Mouse (Mus musculus): ENCODE measurements around the gene Thtpa. TPM values are rescaled to one million over a fixed set of nuclear protein-coding genes. Genes with fewer than 3 reads are reported as not detected.
A peak's percentile ranks its signal among the peaks of the same experiment; 100 is the strongest.

The Thtpa gene
- polyA plus RNA-seq, 1 experiment from 2014 or later = 19.8 TPM

DNA sequence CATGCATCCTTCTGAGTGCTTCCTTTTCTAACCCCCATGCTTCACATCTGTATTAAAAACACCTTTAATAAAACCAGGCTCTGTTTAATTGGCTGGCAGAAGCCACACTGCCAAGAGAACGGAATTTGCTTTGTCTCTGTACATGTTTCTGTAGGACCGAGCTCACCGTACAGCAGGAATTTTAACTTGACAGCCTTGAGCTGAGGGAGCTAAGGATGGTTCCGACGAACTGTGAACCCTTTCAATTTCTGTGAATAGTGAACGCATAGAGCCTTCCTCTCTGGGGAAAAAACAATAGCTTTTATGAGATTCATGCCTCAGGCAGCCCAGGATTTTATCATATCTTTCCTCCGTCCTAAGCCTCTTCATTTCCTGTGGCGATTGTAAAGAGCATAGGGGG is 27.8 kb downstream of the Thtpa start:
- 37% methylated on average over 8 of the region's 8 CpGs for WGBS
- Histone ChIP-seq H3K4me2 (replicated peaks; ENCODE audit: low read depth, low read length) (peak overlapping the region; percentile 17; the same call in 1 of the 2 replicates), H3K36me3 (ENCODE audit: control insufficient read depth, insufficient read depth, low read length) (no peaks in the 10 kb centered on the region), H3K4me1 (ENCODE audit: control insufficient read depth, insufficient read depth, low read length) (no peaks in the 10 kb centered on the region; the same call in 1 of the 2 replicates), H3K27ac (ENCODE audit: low read length) (no peak overlapping the region), H3K9me3 (ENCODE audit: control insufficient read depth, low read depth, low read length) (no peaks in the 10 kb centered on the region), H3K27me3 (ENCODE audit: control insufficient read depth, insufficient read depth, low read length) (no peaks in the 10 kb centered on the region), H3K4me3 (ENCODE audit: low read depth, low read length) (no peak overlapping the region), H3K9ac (replicated peaks; ENCODE audit: low read depth, low read length) (no peak overlapping the region)
- no peak for ATAC-seq (ENCODE audit: insufficient number of reproducible peaks, insufficient read depth, low FRiP score, low read depth)

- no peak overlapping the region for H3K4me3 ChIP-seq (ENCODE audit: low read depth, low read length)
- no peak overlapping the region for H3K27ac ChIP-seq (ENCODE audit: low read length)
- H3K36me3 ChIP-seq (ENCODE audit: control insufficient read depth, insufficient read depth, low read length) = no peaks in the 10 kb centered on the region
- H3K27me3 ChIP-seq (ENCODE audit: control insufficient read depth, insufficient read depth, low read length) = no peaks in the 10 kb centered on the region
- no peaks in the 10 kb centered on the region for H3K9me3 ChIP-seq (ENCODE audit: control insufficient read depth, low read depth, low read length)
- H3K9ac ChIP-seq (replicated peaks; ENCODE audit: low read depth, low read length) = no peak overlapping the region
- H3K4me2 ChIP-seq (replicated peaks; ENCODE audit: low read depth, low read length) = no peak overlapping the region
- no peaks in the 10 kb centered on the region; the same call in 1 of the 2 replicates for H3K4me1 ChIP-seq (ENCODE audit: control insufficient read depth, insufficient read depth, low read length)
- ATAC-seq (ENCODE audit: insufficient number of reproducible peaks, insufficient read depth, low FRiP score, low read depth) = no peak
- WGBS = 84% methylated on average over 5 of the region's 5 CpGs
Observed at GRCm38 (mm10) chr14:55125711-55126110, 31.1 kb downstream of the Thtpa start.

GRCm38 (mm10) chr14:55126521-55126920 is 31.9 kb downstream of the Thtpa start:
- Histone ChIP-seq H3K9me3 (ENCODE audit: control insufficient read depth, low read depth, low read length) (no peaks in the 10 kb centered on the region), H3K4me3 (ENCODE audit: low read depth, low read length) (no peak overlapping the region), H3K9ac (replicated peaks; ENCODE audit: low read depth, low read length) (no peak overlapping the region), H3K4me2 (replicated peaks; ENCODE audit: low read depth, low read length) (no peak overlapping the region), H3K27me3 (ENCODE audit: control insufficient read depth, insufficient read depth, low read length) (no peaks in the 10 kb centered on the region), H3K27ac (ENCODE audit: low read length) (no peak overlapping the region), H3K36me3 (ENCODE audit: control insufficient read depth, insufficient read depth, low read length) (no peaks in the 10 kb centered on the region), H3K4me1 (ENCODE audit: control insufficient read depth, insufficient read depth, low read length) (no peaks in the 10 kb centered on the region; the same call in 1 of the 2 replicates)
- WGBS = 79% methylated on average over 7 of the region's 7 CpGs
- ATAC-seq (ENCODE audit: insufficient number of reproducible peaks, insufficient read depth, low FRiP score, low read depth) = no peak

GRCm38 (mm10) chr14:55135676-55136075 is 41.1 kb downstream of the Thtpa start:
- Histone ChIP-seq H3K9me3 (ENCODE audit: control insufficient read depth, low read depth, low read length) (no peaks in the 10 kb centered on the region), H3K4me3 (ENCODE audit: low read depth, low read length) (no peak overlapping the region), H3K27me3 (ENCODE audit: control insufficient read depth, insufficient read depth, low read length) (no peaks in the 10 kb centered on the region), H3K4me1 (ENCODE audit: control insufficient read depth, insufficient read depth, low read length) (no peaks in the 10 kb centered on the region), H3K36me3 (ENCODE audit: control insufficient read depth, insufficient read depth, low read length) (no peaks in the 10 kb centered on the region), H3K27ac (ENCODE audit: low read length) (no peak overlapping the region), H3K9ac (replicated peaks; ENCODE audit: low read depth, low read length) (no peak overlapping the region), H3K4me2 (replicated peaks; ENCODE audit: low read depth, low read length) (no peak overlapping the region)
- no peak for ATAC-seq (ENCODE audit: insufficient number of reproducible peaks, insufficient read depth, low FRiP score, low read depth)
- 75% methylated on average over 8 of the region's 8 CpGs for WGBS

DNA sequence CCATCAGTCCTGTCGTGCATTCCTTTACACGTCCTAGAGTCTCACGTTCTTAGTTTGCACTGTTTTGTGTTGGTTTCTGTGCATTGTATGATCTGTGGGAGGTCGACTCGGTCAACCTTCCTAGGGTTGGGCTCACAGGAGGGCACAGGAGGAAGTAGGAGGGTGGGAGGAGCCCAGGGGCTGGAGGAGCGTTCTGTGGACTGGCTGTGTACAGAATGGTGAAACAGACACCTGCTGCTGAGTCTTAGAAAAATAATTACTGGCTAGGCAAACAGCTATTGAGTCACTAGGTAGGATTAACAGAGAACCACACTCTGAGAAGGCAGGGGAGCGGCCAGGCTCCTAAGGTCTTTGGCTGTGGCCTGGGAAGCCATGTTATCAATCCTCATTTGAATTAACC is 44.7 kb downstream of the Thtpa start:
- peak; percentile 77 for ATAC-seq (ENCODE audit: insufficient number of reproducible peaks, insufficient read depth, low FRiP score, low read depth)
- H3K4me3 ChIP-seq (ENCODE audit: low read depth, low read length) = no peak overlapping the region
- no peak overlapping the region for H3K4me2 ChIP-seq (replicated peaks; ENCODE audit: low read depth, low read length)
- 41% methylated on average over 7 of the region's 7 CpGs for WGBS
- no peaks in the 10 kb centered on the region for H3K9me3 ChIP-seq (ENCODE audit: control insufficient read depth, low read depth, low read length)
- no peaks in the 10 kb centered on the region for H3K27me3 ChIP-seq (ENCODE audit: control insufficient read depth, insufficient read depth, low read length)
- no peaks in the 10 kb centered on the region for H3K4me1 ChIP-seq (ENCODE audit: control insufficient read depth, insufficient read depth, low read length)
- no peaks in the 10 kb centered on the region for H3K36me3 ChIP-seq (ENCODE audit: control insufficient read depth, insufficient read depth, low read length)
- peak overlapping the region; percentile 63; the same call in 1 of the 2 replicates for H3K27ac ChIP-seq (ENCODE audit: low read length)
- no peak overlapping the region for H3K9ac ChIP-seq (replicated peaks; ENCODE audit: low read depth, low read length)

DNA sequence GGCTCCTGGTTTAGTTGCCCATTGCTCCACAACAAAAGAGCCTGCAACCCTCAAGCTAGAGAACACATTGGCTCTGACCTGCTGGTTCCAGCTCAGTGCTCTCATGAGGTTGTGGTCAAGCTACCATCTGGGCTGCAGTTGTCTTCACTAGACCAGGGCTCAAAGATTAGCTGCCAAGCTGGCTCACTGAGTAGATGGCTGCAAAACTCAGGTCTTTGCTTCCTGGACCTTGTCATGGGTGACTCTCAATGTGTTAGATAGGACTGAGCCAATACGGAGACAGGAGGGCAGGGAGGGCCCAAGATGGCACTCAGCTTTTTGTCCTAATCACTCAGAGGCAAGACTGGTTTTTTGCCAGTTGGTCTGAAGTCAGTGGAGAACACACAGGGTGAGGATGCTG is 51.7 kb downstream of the Thtpa start:
- no peaks in the 10 kb centered on the region for H3K27me3 ChIP-seq (ENCODE audit: control insufficient read depth, insufficient read depth, low read length)
- 90% methylated on average over 1 of the region's 1 CpGs for WGBS

GRCm38 (mm10) chr14:55146829-55147401 is 52.3 kb downstream of the Thtpa start:
- no peak for ATAC-seq (ENCODE audit: insufficient number of reproducible peaks, insufficient read depth, low FRiP score, low read depth)
- Histone ChIP-seq H3K9me3 (ENCODE audit: control insufficient read depth, low read depth, low read length) (no peaks in the 10 kb centered on the region), H3K36me3 (ENCODE audit: control insufficient read depth, insufficient read depth, low read length) (no peaks in the 10 kb centered on the region), H3K4me3 (ENCODE audit: low read depth, low read length) (no peak overlapping the region), H3K27ac (ENCODE audit: low read length) (no peak overlapping the region), H3K4me2 (replicated peaks; ENCODE audit: low read depth, low read length) (no peak overlapping the region), H3K9ac (replicated peaks; ENCODE audit: low read depth, low read length) (no peak overlapping the region), H3K4me1 (ENCODE audit: control insufficient read depth, insufficient read depth, low read length) (no peaks in the 10 kb centered on the region), H3K27me3 (ENCODE audit: control insufficient read depth, insufficient read depth, low read length) (no peaks in the 10 kb centered on the region)
- WGBS = 83% methylated on average over 12 of the region's 12 CpGs

More for the DNA sequence above, 51.7 kb downstream of the Thtpa start:
- H3K36me3 ChIP-seq (ENCODE audit: control insufficient read depth, insufficient read depth, low read length) = no peaks in the 10 kb centered on the region
- H3K4me3 ChIP-seq (ENCODE audit: low read depth, low read length) = no peak overlapping the region
- no peak overlapping the region for H3K4me2 ChIP-seq (replicated peaks; ENCODE audit: low read depth, low read length)
- no peak for ATAC-seq (ENCODE audit: insufficient number of reproducible peaks, insufficient read depth, low FRiP score, low read depth)
- no peaks in the 10 kb centered on the region for H3K4me1 ChIP-seq (ENCODE audit: control insufficient read depth, insufficient read depth, low read length)
- H3K9me3 ChIP-seq (ENCODE audit: control insufficient read depth, low read depth, low read length) = no peaks in the 10 kb centered on the region
- H3K9ac ChIP-seq (replicated peaks; ENCODE audit: low read depth, low read length) = no peak overlapping the region
- H3K27ac ChIP-seq (ENCODE audit: low read length) = no peak overlapping the region

DNA sequence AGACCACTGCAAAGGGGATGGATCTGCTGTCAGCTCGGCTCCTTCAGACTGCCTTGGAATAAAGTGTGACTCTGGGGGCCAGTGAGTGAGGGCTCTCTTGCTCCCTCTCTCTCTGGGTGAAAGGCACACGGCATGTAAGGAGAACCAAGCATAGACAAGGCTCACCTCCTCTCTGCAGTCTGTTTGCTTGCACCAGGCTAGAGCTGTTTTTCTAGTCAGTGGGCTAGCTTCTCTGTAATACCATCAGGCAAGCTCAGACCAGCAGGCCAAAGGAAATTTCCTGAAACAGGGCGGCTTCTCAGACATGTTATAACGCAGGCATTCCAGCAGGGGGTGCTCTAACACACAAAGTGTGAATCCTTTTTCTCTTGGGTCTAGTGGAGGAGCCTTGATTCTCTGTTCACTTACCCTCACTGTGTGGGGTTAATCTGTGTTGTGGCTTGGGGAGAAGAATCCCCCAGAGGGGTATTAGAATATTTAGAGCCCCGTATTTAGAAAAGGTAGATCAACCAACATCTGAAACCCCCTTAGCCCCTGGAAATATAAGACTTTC is 53.9 kb downstream of the Thtpa start:
- no peak overlapping the region for H3K4me2 ChIP-seq (replicated peaks; ENCODE audit: low read depth, low read length)
- ATAC-seq (ENCODE audit: insufficient number of reproducible peaks, insufficient read depth, low FRiP score, low read depth) = 0 out of 2 replicates have a peak, but pooled peaks have one; percentile 18
- no peaks in the 10 kb centered on the region for H3K9me3 ChIP-seq (ENCODE audit: control insufficient read depth, low read depth, low read length)
- 36% methylated on average over 5 of the region's 5 CpGs for WGBS
- H3K4me1 ChIP-seq (ENCODE audit: control insufficient read depth, insufficient read depth, low read length) = no peaks in the 10 kb centered on the region
- H3K9ac ChIP-seq (replicated peaks; ENCODE audit: low read depth, low read length) = no peak overlapping the region
- no peak overlapping the region for H3K27ac ChIP-seq (ENCODE audit: low read length)
- no peaks in the 10 kb centered on the region for H3K27me3 ChIP-seq (ENCODE audit: control insufficient read depth, insufficient read depth, low read length)
- H3K4me3 ChIP-seq (ENCODE audit: low read depth, low read length) = no peak overlapping the region
- no peaks in the 10 kb centered on the region for H3K36me3 ChIP-seq (ENCODE audit: control insufficient read depth, insufficient read depth, low read length)
